Mouse (Mus musculus): ENCODE data around the gene Cdh13. TPM values are rescaled to one million over a fixed set of nuclear protein-coding genes. Genes with fewer than 3 reads are reported as not detected.

Gene Cdh13
- polyA plus RNA-seq, 1 experiment from 2014 or later, result 198 TPM

DNA sequence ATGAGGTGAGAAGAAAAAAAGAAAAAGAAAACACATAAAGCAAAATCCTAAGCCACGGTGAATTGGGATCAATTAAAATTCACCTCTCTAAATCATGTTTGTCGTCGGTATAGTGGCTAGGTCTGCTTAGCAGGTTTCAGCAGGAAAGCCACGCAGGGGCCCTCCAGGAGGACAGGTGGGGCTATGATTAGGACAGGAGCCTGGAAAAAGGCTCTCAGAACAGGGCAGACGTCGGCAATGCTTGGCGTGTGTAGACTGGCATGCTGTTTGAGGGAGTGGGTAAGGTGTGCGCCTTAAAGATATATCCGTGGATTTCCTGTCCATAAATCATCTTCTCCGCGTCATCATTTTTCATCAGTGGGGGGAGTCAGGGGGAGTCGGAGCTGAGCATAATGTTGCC is 32.9 kb downstream of the Cdh13 start:
- WGBS, result 62% methylated on average over 12 of the region's 12 CpGs
- ATAC-seq (ENCODE audit: low read depth), result no peak
- Histone ChIP-seq H3K27me3 (ENCODE audit: control insufficient read depth, insufficient read depth, low read length) (no peaks in the 10 kb centered on the region), H3K4me3 (ENCODE audit: low read depth, low read length) (no peak overlapping the region), H3K4me2 (ENCODE audit: low read depth, low read length) (no peak overlapping the region), H3K27ac (ENCODE audit: low read depth, low read length) (no peak overlapping the region; the same call in 1 of the 2 replicates), H3K36me3 (ENCODE audit: control insufficient read depth, insufficient read depth, low read length) (no peaks in the 10 kb centered on the region), H3K9ac (replicated peaks; ENCODE audit: low read depth, low read length) (no peak overlapping the region), H3K4me1 (ENCODE audit: control insufficient read depth, insufficient read depth, low read length) (peaks cover 6% of the 10 kb centered on the region; the same call in 1 of the 2 replicates), H3K9me3 (ENCODE audit: control insufficient read depth, low read length) (no peaks in the 10 kb centered on the region)

DNA sequence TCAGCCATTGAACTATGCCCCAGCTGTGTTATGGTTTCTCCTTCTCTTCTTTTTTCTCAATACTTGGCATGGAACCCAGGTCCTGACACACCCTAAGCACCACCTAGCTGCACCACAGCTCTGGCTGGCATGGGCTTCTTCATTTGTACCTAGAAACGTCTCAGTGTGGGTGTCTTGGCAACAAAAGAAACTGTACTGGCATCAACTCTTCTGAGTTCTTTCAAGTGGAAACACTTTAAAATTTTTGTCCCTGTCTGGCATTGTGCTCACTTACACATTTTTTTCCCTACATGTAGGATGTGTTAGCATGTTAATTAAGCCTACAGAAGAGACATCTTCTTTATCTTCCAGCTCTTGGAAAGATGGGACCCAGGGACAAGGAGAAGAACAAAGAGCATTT is 37.0 kb downstream of the Cdh13 start:
- no peaks in the 10 kb centered on the region for H3K9me3 ChIP-seq (ENCODE audit: control insufficient read depth, low read length)
- H3K27ac ChIP-seq (ENCODE audit: low read depth, low read length), result no peak overlapping the region
- 0 out of 2 replicates have a peak, but pooled peaks cover 3% of the 10 kb centered on the region for H3K4me1 ChIP-seq (ENCODE audit: control insufficient read depth, insufficient read depth, low read length)
- no peak overlapping the region for H3K9ac ChIP-seq (replicated peaks; ENCODE audit: low read depth, low read length)
- no peaks in the 10 kb centered on the region for H3K27me3 ChIP-seq (ENCODE audit: control insufficient read depth, insufficient read depth, low read length)
- no peak overlapping the region for H3K4me3 ChIP-seq (ENCODE audit: low read depth, low read length)
- no peaks in the 10 kb centered on the region for H3K36me3 ChIP-seq (ENCODE audit: control insufficient read depth, insufficient read depth, low read length)
- no peak for ATAC-seq (ENCODE audit: low read depth)
- 72% methylated on average over 1 of the region's 1 CpGs for WGBS
- H3K4me2 ChIP-seq (ENCODE audit: low read depth, low read length), result no peak overlapping the region

DNA sequence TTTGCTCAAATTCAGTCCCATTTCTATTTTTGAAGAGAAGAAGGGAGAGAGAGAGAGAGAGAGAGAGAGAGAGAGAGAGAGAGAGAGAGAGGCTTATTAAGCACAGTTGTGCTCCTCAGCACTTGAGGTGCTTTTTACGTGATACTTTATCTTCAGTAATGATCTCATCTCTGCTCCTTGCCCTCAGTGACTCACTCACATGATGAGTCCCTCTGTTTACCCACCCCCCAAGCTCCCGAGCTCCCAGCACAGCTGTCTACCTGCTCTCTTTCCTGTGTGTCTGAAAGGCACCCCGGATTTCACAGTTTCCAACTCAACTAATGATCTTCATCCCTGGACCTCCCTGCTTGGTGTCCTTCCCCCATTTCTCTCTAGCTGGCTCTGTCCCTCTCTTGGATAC is 39.9 kb downstream of the Cdh13 start:
- H3K27me3 ChIP-seq (ENCODE audit: control insufficient read depth, insufficient read depth, low read length), result no peaks in the 10 kb centered on the region
- no peak overlapping the region for H3K4me3 ChIP-seq (ENCODE audit: low read depth, low read length)
- ATAC-seq (ENCODE audit: low read depth), result no peak
- 76% methylated on average over 3 of the region's 3 CpGs for WGBS
- H3K27ac ChIP-seq (ENCODE audit: low read depth, low read length), result no peak overlapping the region
- no peak overlapping the region for H3K4me2 ChIP-seq (ENCODE audit: low read depth, low read length)
- H3K9ac ChIP-seq (replicated peaks; ENCODE audit: low read depth, low read length), result no peak overlapping the region
- H3K4me1 ChIP-seq (ENCODE audit: control insufficient read depth, insufficient read depth, low read length), result no peaks in the 10 kb centered on the region
- H3K9me3 ChIP-seq (ENCODE audit: control insufficient read depth, low read length), result no peaks in the 10 kb centered on the region
- H3K36me3 ChIP-seq (ENCODE audit: control insufficient read depth, insufficient read depth, low read length), result no peaks in the 10 kb centered on the region

DNA sequence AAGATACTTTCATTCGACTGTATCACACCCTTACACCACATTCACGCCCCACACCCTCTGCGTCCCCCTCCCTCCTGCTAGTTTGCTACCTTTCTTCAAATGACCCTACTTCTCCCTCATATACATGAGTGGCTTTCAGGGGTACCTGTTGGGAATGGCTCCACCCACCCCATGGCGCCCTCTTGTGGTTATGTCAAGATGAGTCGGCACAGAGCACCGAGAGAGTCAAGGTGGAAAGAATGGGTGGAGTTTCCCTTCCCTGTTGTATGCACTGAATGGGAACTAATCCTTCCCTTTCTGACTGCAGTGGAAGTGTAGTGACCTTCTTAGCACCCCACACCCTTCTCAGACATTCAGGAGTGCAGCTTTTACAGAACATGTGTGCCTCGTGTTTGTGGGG is 51.4 kb downstream of the Cdh13 start:
- H3K4me1 ChIP-seq (ENCODE audit: control insufficient read depth, insufficient read depth, low read length), result peaks cover 2% of the 10 kb centered on the region; the same call in 1 of the 2 replicates
- no peak overlapping the region for H3K9ac ChIP-seq (replicated peaks; ENCODE audit: low read depth, low read length)
- no peak overlapping the region for H3K4me3 ChIP-seq (ENCODE audit: low read depth, low read length)
- H3K27ac ChIP-seq (ENCODE audit: low read depth, low read length), result no peak overlapping the region
- H3K36me3 ChIP-seq (ENCODE audit: control insufficient read depth, insufficient read depth, low read length), result no peaks in the 10 kb centered on the region
- H3K27me3 ChIP-seq (ENCODE audit: control insufficient read depth, insufficient read depth, low read length), result no peaks in the 10 kb centered on the region
- no peak for ATAC-seq (ENCODE audit: low read depth)
- WGBS, result 81% methylated on average over 7 of the region's 7 CpGs
- H3K9me3 ChIP-seq (ENCODE audit: control insufficient read depth, low read length), result no peaks in the 10 kb centered on the region
- no peak overlapping the region for H3K4me2 ChIP-seq (ENCODE audit: low read depth, low read length)

DNA sequence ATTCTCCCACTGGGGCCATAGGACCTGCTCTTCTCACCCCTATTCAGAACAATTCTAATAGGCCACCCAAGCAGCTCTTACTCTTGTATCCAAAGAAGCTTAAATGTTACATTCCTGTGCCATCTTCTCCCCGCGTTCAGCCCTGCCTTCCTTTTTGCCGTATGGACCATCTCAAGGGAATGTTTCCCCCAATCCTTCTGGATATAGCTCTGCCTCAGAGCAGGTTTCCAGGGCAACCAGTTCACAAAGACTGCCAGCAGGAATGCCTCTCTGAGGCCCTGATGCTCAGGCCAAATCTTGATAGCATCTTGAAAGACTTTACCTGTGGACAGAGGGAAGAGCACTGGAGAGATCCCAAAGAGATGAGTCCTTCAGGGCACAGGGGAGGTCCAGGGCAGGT is 56.2 kb downstream of the Cdh13 start:
- Histone ChIP-seq H3K4me3 (ENCODE audit: low read depth, low read length) (no peak overlapping the region), H3K9ac (replicated peaks; ENCODE audit: low read depth, low read length) (no peak overlapping the region), H3K27ac (ENCODE audit: low read depth, low read length) (no peak overlapping the region), H3K27me3 (ENCODE audit: control insufficient read depth, insufficient read depth, low read length) (no peaks in the 10 kb centered on the region), H3K4me2 (ENCODE audit: low read depth, low read length) (no peak overlapping the region), H3K4me1 (ENCODE audit: control insufficient read depth, insufficient read depth, low read length) (peaks cover 4% of the 10 kb centered on the region; the same call in 1 of the 2 replicates), H3K36me3 (ENCODE audit: control insufficient read depth, insufficient read depth, low read length) (no peaks in the 10 kb centered on the region), H3K9me3 (ENCODE audit: control insufficient read depth, low read length) (no peaks in the 10 kb centered on the region)
- no peak for ATAC-seq (ENCODE audit: low read depth)
- 54% methylated on average over 3 of the region's 3 CpGs for WGBS

DNA sequence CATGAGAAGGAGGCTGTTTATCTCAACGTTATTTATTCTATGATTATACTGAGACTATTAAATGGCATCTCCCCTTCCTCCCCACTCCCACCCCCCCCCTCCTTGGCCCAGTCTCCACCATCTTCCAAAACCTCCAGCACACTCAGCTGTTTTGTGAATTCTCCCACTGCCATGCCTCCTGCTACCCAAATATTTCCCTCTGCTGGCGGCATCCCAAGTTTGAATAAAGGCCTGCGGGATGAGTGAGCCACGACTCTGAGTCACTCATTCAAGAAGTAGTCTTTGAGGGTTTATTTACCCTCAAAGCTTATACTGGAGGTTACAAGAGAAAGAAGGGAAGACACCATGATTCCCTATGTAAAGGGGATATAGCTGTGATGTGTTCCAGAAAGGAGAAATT is 59.7 kb downstream of the Cdh13 start:
- no peak for ATAC-seq (ENCODE audit: low read depth)
- Histone ChIP-seq H3K9ac (replicated peaks; ENCODE audit: low read depth, low read length) (no peak overlapping the region), H3K27me3 (ENCODE audit: control insufficient read depth, insufficient read depth, low read length) (no peaks in the 10 kb centered on the region), H3K36me3 (ENCODE audit: control insufficient read depth, insufficient read depth, low read length) (no peaks in the 10 kb centered on the region), H3K4me3 (ENCODE audit: low read depth, low read length) (no peak overlapping the region), H3K4me2 (ENCODE audit: low read depth, low read length) (no peak overlapping the region), H3K9me3 (ENCODE audit: control insufficient read depth, low read length) (no peaks in the 10 kb centered on the region), H3K4me1 (ENCODE audit: control insufficient read depth, insufficient read depth, low read length) (peaks cover 4% of the 10 kb centered on the region; the same call in 1 of the 2 replicates), H3K27ac (ENCODE audit: low read depth, low read length) (no peak overlapping the region)
- 53% methylated on average over 4 of the region's 4 CpGs for WGBS

DNA sequence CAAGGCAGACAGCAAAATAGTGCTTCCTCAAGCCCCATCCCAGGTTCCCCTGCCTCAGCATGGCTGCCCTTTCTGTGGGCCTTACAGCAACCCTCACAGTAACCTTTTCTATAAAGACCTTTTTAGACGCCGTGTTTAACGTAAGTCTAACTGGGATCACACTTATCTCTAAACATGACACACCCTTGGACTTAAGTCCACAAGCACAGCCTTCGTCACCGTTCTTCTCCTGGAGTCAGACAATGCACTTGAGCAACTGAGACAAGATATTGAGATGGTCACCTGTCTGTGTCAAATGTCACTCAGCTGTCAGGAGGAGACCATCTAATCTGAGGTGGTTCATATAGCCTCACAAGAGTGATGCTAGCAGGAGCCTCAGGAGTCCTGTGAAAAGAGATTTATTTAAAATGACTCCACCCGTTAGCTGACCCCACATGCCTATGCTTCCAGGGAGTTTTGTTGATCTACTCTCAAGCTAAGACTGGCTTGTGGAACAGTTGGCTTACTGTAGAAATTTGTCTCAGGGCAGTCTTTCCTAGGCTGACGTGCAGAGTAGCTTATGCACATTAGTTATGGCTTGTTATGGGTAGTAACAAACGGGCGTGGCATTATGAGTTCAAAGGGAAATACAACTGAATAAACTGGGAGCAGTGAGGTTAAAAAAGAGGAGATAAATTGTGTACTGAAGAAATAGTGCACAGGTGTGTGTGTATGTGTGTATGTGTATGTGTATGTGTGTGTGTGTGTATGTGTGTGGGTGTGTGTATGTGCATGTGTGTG is 65.4 kb downstream of the Cdh13 start:
- no peaks in the 10 kb centered on the region for H3K27me3 ChIP-seq (ENCODE audit: control insufficient read depth, insufficient read depth, low read length)
- WGBS, result 90% methylated on average over 9 of the region's 9 CpGs

DNA sequence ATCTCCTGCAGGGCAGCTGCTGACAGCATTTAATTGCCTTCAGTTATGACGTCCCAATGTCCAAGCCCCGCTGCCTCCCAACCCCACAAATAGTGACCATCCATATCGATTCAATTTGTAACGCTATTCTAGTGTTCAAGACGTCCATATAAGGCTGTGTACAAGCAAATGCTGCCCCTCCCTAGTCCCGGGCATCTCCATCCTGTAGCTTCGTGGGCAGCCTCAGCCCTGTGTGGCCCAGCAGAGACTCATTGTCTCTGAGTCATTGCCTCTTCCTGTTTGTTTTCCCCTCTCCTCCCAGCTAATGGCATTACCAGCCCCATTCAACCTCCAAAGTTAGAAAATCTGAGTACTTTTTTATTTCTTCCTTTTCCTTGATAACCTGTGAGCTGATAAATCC is 66.6 kb downstream of the Cdh13 start:
- no peaks in the 10 kb centered on the region for H3K36me3 ChIP-seq (ENCODE audit: control insufficient read depth, insufficient read depth, low read length)
- H3K27ac ChIP-seq (ENCODE audit: low read depth, low read length), result no peak overlapping the region
- H3K27me3 ChIP-seq (ENCODE audit: control insufficient read depth, insufficient read depth, low read length), result no peaks in the 10 kb centered on the region
- H3K4me2 ChIP-seq (ENCODE audit: low read depth, low read length), result no peak overlapping the region
- ATAC-seq (ENCODE audit: low read depth), result no peak
- no peak overlapping the region for H3K4me3 ChIP-seq (ENCODE audit: low read depth, low read length)
- H3K9me3 ChIP-seq (ENCODE audit: control insufficient read depth, low read length), result no peaks in the 10 kb centered on the region
- WGBS, result 56% methylated on average over 7 of the region's 7 CpGs
- H3K4me1 ChIP-seq (ENCODE audit: control insufficient read depth, insufficient read depth, low read length), result no peaks in the 10 kb centered on the region
- H3K9ac ChIP-seq (replicated peaks; ENCODE audit: low read depth, low read length), result no peak overlapping the region

More for the DNA sequence above, 65.4 kb downstream of the Cdh13 start:
- no peak for ATAC-seq (ENCODE audit: low read depth)
- Histone ChIP-seq H3K4me1 (ENCODE audit: control insufficient read depth, insufficient read depth, low read length) (no peaks in the 10 kb centered on the region), H3K4me3 (ENCODE audit: low read depth, low read length) (no peak overlapping the region), H3K9me3 (ENCODE audit: control insufficient read depth, low read length) (no peaks in the 10 kb centered on the region), H3K36me3 (ENCODE audit: control insufficient read depth, insufficient read depth, low read length) (no peaks in the 10 kb centered on the region), H3K27ac (ENCODE audit: low read depth, low read length) (no peak overlapping the region), H3K4me2 (ENCODE audit: low read depth, low read length) (no peak overlapping the region), H3K9ac (replicated peaks; ENCODE audit: low read depth, low read length) (no peak overlapping the region)

DNA sequence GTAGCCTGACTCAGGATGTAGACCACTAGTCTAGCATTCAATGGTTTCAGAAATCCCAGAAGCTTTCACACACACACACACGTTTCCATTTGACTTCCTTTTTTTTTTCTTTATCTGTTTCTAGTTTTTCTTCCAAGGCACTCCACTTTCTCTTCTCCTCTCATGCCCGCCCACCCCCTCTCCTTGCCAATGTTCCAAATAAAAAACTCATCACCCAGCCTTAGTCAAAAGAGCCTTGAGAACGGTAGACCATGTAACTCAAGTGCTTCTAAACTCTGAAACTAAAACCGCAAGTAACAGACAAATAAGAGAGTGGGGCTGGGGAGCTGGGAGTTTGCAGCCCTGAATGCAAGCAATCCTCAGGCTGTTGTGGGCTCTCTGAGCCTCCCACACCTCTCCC is 69.5 kb downstream of the Cdh13 start:
- H3K27me3 ChIP-seq (ENCODE audit: control insufficient read depth, insufficient read depth, low read length), result no peaks in the 10 kb centered on the region
- WGBS, result 83% methylated on average over 4 of the region's 4 CpGs
- H3K27ac ChIP-seq (ENCODE audit: low read depth, low read length), result no peak overlapping the region
- H3K36me3 ChIP-seq (ENCODE audit: control insufficient read depth, insufficient read depth, low read length), result no peaks in the 10 kb centered on the region
- no peaks in the 10 kb centered on the region for H3K4me1 ChIP-seq (ENCODE audit: control insufficient read depth, insufficient read depth, low read length)
- H3K9ac ChIP-seq (replicated peaks; ENCODE audit: low read depth, low read length), result no peak overlapping the region
- no peak overlapping the region for H3K4me3 ChIP-seq (ENCODE audit: low read depth, low read length)
- no peak overlapping the region for H3K4me2 ChIP-seq (ENCODE audit: low read depth, low read length)
- ATAC-seq (ENCODE audit: low read depth), result no peak
- H3K9me3 ChIP-seq (ENCODE audit: control insufficient read depth, low read length), result no peaks in the 10 kb centered on the region

Measured in neural tube, embryonic 14.5 days (tissue).